Mouse (Mus musculus) G1E (cell line): ENCODE data around the gene Atg101.

Source experiments
- CTCF ChIP-seq: IDR thresholded peaks from 2 replicates; pipeline ENCODE4 v1.5.1; 2012; ENCODE audit warnings: low read depth, low read length, inconsistent platforms, mixed read lengths
- GATA1 ChIP-seq: IDR thresholded peaks from 2 replicates; pipeline ENCODE4 v1.6.1; 2012; ENCODE audit warnings: borderline replicate concordance, low read length, inconsistent platforms, mixed read lengths
- GATA2 ChIP-seq: IDR thresholded peaks from 2 replicates; pipeline ENCODE4 v1.6.1; 2012; ENCODE audit warnings: low read depth, low read length, inconsistent platforms, borderline replicate concordance
- TAL1 ChIP-seq: conservative IDR thresholded peaks from 2 replicates; pipeline ENCODE4 v1.6.1; 2012; ENCODE audit warnings: low read depth, low read length, inconsistent platforms, mixed read lengths

DNA sequence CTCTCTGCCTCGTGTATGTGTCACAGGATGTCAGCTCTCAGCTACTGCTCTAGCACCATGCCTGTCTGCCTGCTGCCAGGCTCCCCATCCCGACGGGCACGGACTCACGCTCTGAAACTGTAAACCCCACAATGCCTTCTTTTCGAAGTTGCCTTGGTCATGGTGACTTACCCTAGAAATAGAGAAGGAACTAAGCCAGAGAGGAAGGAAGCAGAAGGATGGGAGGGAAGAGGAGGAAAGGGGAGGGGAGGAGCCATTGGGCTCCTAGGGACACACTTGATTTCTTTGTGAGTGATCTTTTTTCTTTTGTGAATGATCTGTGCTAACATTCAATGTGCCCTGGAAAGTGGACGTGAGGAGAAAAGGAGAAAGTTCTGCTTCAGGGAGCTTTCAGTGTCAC, 13.9 kb downstream of the Atg101 start:
- TF ChIP-seq CTCF: no peak
- no peak for TF ChIP-seq GATA1
- TF ChIP-seq GATA2: no peak
- no peak for TF ChIP-seq TAL1
